Mouse (Mus musculus) stomach, embryonic 15.5 days (tissue): ENCODE measurements around the gene Rnpep. TPM values are rescaled to one million over a fixed set of nuclear protein-coding genes. Genes with fewer than 3 reads are reported as not detected.
"Not testable (repeated sequence)": the region's sequence is repeated elsewhere in the genome, so short reads cannot be mapped to it uniquely, and the experiment has no call there.

Experiments used
- ATAC-seq: fragments of 200-750 bp; cut with Nextera tagmentation; 2 replicates; pipeline ENCODE4 v1.8.0; 2017; ENCODE audit warnings: low read depth, moderate number of reproducible peaks, moderate TSS enrichment; ENCODE audit not compliant: insufficient read depth, low FRiP score
- H3K27ac ChIP-seq: fragments of 300-500 bp; sonication (generic); 2 replicates; pipeline ENCODE4 v1.5.1; 2015; ENCODE audit warnings: mild to moderate bottlenecking, inconsistent platforms
- H3K27me3 ChIP-seq: fragments of 300-500 bp; sonication (generic); replicated peaks from 2 replicates; pipeline ENCODE4 v1.6.1; 2015; ENCODE audit warnings: inconsistent platforms
- H3K36me3 ChIP-seq: fragments of 300-500 bp; sonication (generic); 2 replicates; pipeline ENCODE4 v1.6.1; 2015; ENCODE audit warnings: inconsistent platforms
- H3K4me1 ChIP-seq: fragments of 300-500 bp; sonication (generic); 2 replicates; pipeline ENCODE4 v1.6.1; 2015; ENCODE audit warnings: inconsistent platforms
- H3K4me2 ChIP-seq: fragments of 300-500 bp; sonication (generic); 2 replicates; pipeline ENCODE4 v1.6.1; 2015; ENCODE audit warnings: mild to moderate bottlenecking, inconsistent platforms
- H3K4me3 ChIP-seq: fragments of 300-500 bp; sonication (generic); replicated peaks from 2 replicates; pipeline ENCODE4 v1.5.1; 2015; ENCODE audit warnings: inconsistent platforms
- H3K9ac ChIP-seq: fragments of 300-500 bp; sonication (generic); 2 replicates; pipeline ENCODE4 v1.6.1; 2015; ENCODE audit warnings: inconsistent platforms
- H3K9me3 ChIP-seq: fragments of 300-500 bp; sonication (generic); 2 replicates; pipeline ENCODE4 v1.6.1; 2016; ENCODE audit warnings: inconsistent platforms
- WGBS: fragments of 180-500 bp; shearing (Covaris S2); methylation state at CpG from one replicate; pipeline ENCODE4 v1.1.7; 2015; 5-methylcytosine and 5-hydroxymethylcytosine counted together
- polyA plus RNA-seq: library from polyadenylated mRNA; unstranded; fragments of >200 nt; fragmentation: Nextera tagmentation; extraction: Ambion mirVana; gene quantifications from 2 replicates; pipeline ENCODE4 v1.2.1, GENCODE M21; 2015

Rnpep gene
- polyA plus RNA-seq, 1 experiment from 2014 or later = 132 TPM

DNA sequence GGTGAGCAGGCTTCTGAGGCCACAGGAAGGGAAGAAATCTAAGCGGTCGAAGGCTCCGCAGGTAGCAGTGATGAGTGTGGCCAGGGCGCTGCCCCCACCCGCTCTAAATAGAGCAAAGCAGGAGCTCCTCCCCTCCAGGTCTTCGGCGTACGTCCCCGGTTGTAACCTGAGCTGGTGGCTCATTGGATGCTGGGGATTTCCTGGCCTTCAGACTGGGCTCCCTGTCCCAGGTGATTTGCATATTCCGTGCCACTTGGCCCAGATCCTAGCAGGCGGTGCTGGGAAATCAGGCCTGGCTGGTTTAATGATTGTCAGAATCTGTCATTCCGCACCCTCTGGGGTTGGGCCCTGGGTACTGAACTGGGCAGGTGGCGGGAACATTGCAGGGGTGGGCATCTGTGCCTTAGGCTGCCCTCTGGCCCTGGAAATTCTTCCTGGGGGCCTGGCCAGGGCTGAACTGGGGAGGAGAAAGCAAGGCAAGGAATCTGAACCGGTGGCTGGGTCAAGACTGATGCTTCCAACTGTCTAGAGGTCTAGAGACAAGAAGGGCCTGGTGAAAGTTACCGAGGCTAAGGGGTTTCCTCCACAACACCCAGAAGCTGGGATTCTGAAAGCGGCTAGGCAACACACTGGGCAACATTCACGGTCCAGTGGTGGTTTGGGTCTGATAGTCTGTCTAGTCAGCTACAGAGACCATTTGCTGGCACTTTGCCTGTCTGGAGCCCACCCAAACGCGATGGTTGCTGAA lies 25.3 kb downstream of the Rnpep start, which contains the start of gene Elf3:
Gene Elf3 (minus strand): TSS at position 189 of the 748 bp plus-strand sequence.
- ATAC-seq = peak; percentile 89
- Histone ChIP-seq H3K9me3 (no peaks in the 10 kb centered on the region), H3K27ac (peak within 1 kb of the TSS; percentile 96), H3K9ac (peak within 1 kb of the TSS; percentile 37), H3K27me3 (no peaks in the 10 kb centered on the region), H3K36me3 (peaks cover under 1% of the 10 kb centered on the region; the same call in 1 of the 2 replicates), H3K4me1 (peaks cover 9% of the 10 kb centered on the region), H3K4me3 (peak within 1 kb of the TSS; percentile 43), H3K4me2 (peak within 1 kb of the TSS; percentile 76)
- WGBS = 14% methylated on average over 19 of the region's 19 CpGs

DNA sequence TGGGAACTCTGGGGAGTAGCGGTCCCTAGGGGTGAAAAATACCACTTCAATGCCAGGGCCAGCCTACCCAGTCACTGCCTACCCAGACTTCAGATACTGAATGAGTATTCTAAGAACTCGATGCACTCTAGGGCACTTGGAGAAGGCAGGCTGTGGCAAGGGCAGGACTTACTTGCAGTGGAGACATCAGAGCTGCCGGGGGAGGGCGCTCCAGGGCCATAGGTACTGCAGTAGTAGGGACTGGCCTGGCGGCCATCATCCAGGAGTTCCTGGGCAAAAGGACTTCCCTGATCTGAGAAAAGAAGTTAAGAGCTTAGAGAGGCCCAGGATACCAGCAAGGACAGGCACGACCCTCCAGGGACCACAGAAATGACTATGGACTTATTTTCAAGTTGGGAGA lies 27.6 kb downstream of the Rnpep start:
- 69% methylated on average over 6 of the region's 6 CpGs for WGBS
- Histone ChIP-seq H3K9me3 (no peaks in the 10 kb centered on the region), H3K9ac (peak overlapping the region; percentile 19), H3K27me3 (no peaks in the 10 kb centered on the region), H3K4me3 (peak overlapping the region; percentile 43), H3K36me3 (no peaks in the 10 kb centered on the region), H3K4me1 (peaks cover 12% of the 10 kb centered on the region), H3K4me2 (peak overlapping the region; percentile 76), H3K27ac (peak overlapping the region; percentile 40; the same call in 1 of the 2 replicates)
- no peak for ATAC-seq

DNA sequence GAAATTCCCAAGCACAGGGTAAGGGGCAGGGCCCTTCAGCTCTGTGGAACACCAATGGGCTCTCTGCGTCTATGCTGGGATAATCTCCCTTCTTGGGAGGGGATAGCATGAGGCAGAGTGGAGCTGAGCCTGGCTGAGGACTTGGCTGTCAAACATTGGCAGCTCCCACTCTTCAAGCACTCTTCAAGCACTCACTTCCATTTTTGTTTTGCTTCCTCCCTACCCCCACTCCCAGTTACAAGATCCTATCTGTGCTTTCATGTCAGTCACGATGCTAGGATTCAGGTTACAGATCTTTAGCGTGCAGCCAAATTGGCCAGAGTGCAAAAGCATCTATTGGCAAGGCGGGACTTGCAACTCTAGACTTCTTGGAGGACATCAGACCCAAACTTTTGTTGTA lies 31.0 kb downstream of the Rnpep start:
- Histone ChIP-seq H3K4me2 (peak overlapping the region; percentile 76; the same call in 1 of the 2 replicates), H3K9me3 (no peaks in the 10 kb centered on the region), H3K27me3 (no peaks in the 10 kb centered on the region), H3K36me3 (no peaks in the 10 kb centered on the region), H3K4me3 (no peak overlapping the region), H3K27ac (peak overlapping the region; percentile 44; the same call in 1 of the 2 replicates), H3K9ac (no peak overlapping the region), H3K4me1 (0 out of 2 replicates have a peak, but pooled peaks cover 3% of the 10 kb centered on the region)
- WGBS = 32% methylated on average over 4 of the region's 4 CpGs
- no peak for ATAC-seq

DNA sequence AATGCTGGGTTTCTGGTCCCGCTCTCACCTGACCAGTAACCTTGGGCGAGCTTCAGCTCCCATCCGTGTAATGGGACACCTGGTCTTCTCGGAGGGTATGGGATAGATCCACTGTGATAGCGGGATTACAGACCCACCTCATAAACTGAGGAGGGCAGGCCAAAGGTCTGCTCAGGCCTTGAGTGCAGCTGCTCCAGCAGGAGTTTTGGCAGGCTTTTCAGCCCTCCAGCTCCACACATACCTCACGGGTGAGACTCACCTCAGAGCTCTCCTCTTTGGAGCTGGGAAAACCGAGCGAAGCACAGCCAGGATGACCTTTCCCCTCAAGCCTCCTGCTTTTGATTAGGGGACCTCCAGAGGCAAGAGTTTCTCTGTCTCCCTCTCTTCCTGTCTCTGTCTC lies 32.5 kb downstream of the Rnpep start:
- ATAC-seq = no peak
- H3K4me1 ChIP-seq = 0 out of 2 replicates have a peak, but pooled peaks cover 3% of the 10 kb centered on the region
- no peak overlapping the region for H3K4me3 ChIP-seq
- H3K4me2 ChIP-seq = no peak overlapping the region
- H3K27ac ChIP-seq = peak overlapping the region; percentile 49
- no peaks in the 10 kb centered on the region for H3K27me3 ChIP-seq
- no peak overlapping the region for H3K9ac ChIP-seq
- H3K36me3 ChIP-seq = no peaks in the 10 kb centered on the region
- 79% methylated on average over 8 of the region's 8 CpGs for WGBS
- H3K9me3 ChIP-seq = no peaks in the 10 kb centered on the region

DNA sequence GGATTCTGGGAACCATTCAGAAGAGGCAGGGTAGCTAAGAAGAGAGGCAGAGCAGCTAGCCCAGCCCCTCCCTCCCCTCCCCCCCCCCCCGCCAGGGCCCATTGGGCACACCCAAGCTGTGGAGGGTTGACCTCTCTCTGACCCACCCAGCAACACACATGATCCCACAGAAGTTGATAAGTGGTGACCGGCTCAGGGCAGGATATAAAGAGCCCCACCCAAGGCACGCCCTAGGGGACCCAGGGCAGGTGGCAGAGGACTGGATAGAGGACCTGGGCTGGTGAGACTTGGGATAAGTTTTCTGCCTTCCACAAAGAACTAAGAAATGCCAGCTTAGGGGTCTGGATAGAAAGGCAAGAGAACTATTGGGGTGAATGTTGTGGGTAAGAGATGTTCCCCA lies 33.2 kb downstream of the Rnpep start:
- Histone ChIP-seq H3K9ac (no peak overlapping the region), H3K4me2 (no peak overlapping the region), H3K36me3 (no peaks in the 10 kb centered on the region), H3K27me3 (no peaks in the 10 kb centered on the region), H3K4me3 (no peak overlapping the region), H3K27ac (peak overlapping the region; percentile 63), H3K4me1 (0 out of 2 replicates have a peak, but pooled peaks cover 3% of the 10 kb centered on the region), H3K9me3 (no peaks in the 10 kb centered on the region)
- WGBS = 51% methylated on average over 2 of the region's 3 CpGs
- peak; percentile 92 for ATAC-seq

DNA sequence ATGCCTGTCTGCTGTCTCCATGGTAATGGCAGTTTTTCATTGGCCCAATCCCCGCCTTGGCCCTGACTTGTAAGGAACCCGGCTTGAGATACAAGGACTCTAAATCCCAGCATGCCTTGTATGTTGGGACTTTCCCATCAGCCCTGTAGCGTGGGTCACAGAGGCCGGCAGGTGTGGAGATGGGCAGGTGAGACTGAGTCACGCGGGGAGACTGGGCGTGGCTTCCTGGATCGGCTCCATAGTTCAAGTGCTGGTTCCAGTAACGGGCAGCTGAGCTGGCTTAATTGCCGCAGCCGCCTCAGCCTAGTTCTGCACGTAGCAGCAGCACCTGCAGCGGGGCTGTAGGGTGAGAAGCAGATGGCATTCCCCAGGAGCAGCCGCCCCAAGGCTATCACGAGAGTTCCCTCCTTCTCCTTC lies 35.4 kb downstream of the Rnpep start:
- peak; percentile 61; the same call in 1 of the 2 replicates for ATAC-seq
- H3K36me3 ChIP-seq = no peaks in the 10 kb centered on the region
- 0 out of 2 replicates have a peak, but pooled peaks cover 3% of the 10 kb centered on the region for H3K4me1 ChIP-seq
- H3K27ac ChIP-seq = peak overlapping the region; percentile 82
- no peaks in the 10 kb centered on the region for H3K27me3 ChIP-seq
- H3K9me3 ChIP-seq = no peaks in the 10 kb centered on the region
- peak overlapping the region; percentile 41 for H3K4me2 ChIP-seq
- H3K4me3 ChIP-seq = peak overlapping the region; percentile 14; the same call in 1 of the 2 replicates
- 10% methylated on average over 15 of the region's 15 CpGs for WGBS
- H3K9ac ChIP-seq = no peak overlapping the region

DNA sequence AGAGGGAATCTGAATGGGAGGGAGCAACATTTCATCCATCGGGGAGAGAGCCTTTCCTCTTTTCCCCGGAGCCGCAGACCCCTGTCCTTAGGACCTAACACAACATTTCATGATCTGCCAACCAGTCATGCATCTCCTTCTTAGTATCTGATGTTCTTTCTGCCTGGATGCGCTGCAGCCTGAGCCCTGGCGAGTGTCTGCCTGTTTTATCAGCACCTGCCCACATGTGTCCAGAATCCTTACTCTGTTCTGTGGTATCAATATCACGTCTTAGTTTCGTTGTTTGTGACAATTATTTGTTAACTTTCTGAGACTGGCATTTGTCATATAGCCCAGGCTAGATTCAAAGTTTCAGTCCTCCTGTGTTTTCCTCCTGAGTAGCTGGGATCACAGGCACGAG lies 39.9 kb downstream of the Rnpep start:
- no peak for ATAC-seq
- Histone ChIP-seq H3K27me3 (no peaks in the 10 kb centered on the region), H3K9me3 (no peaks in the 10 kb centered on the region), H3K4me1 (no peaks in the 10 kb centered on the region), H3K4me2 (no peak overlapping the region), H3K27ac (no peak overlapping the region), H3K9ac (no peak overlapping the region), H3K36me3 (no peaks in the 10 kb centered on the region), H3K4me3 (no peak overlapping the region)
- WGBS = 78% methylated on average over 8 of the region's 8 CpGs

DNA sequence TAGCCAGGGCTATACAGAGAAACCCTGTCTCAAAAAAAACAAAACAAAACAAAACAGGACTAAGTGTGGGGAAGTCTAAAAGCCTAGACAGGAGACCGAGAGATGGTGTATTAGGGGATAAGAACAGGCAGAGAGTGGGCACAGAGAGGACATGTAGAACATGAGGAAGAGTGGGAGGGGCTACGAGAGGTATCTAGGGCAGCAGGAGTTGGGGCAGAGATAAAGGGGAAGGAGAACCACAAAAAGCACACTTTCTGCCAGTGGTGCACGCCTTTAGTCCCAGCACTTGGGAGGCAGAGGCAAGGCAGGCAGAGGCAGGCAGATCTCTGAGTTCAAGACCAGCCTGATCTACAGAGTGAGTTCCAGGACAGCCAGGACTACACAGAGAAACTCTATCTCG lies 43.7 kb downstream of the Rnpep start:
- 82% methylated on average over 4 of the region's 4 CpGs for WGBS

DNA sequence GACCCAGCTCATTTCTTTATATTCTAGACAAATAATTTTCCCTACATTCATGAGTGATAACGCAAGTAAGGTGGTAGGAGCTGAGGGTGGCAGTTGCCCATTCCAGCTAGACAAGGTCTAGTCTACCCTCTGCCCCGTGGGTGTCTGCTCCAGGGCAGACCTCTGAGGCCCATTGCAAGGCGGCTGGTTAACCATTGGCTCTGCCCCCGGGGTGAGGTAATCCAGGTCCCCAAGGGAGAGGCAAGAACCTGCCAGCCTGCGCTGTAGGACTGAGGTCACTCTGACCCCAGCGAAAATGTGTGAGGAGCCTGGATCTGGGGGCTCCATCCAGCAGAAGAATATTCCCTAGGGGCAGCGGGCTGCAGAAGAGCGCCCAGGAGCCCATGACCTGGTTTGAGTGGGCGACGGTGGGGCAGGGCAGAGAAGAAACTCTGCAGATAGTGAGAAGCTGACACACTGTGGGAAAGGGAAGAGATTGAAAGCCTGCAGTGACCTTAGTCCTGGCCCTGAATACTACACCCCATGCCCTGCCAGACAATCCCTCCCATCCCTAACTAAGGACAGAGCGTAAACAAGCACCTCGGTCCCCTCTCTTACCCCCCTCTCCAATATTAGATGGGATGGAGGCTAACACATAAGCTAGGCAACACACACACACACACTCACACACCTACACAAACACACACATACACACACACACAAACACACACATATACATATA lies 46.6 kb downstream of the Rnpep start:
- Histone ChIP-seq H3K4me1 (peaks cover 5% of the 10 kb centered on the region), H3K9ac (no peak overlapping the region), H3K36me3 (no peaks in the 10 kb centered on the region), H3K27me3 (no peaks in the 10 kb centered on the region), H3K4me3 (no peak overlapping the region), H3K27ac (no peak overlapping the region), H3K4me2 (no peak overlapping the region), H3K9me3 (no peaks in the 10 kb centered on the region)
- peak; percentile 44; the same call in 1 of the 2 replicates for ATAC-seq
- 60% methylated on average over 12 of the region's 12 CpGs for WGBS

More for the DNA sequence above, 43.7 kb downstream of the Rnpep start:
- H3K4me3 ChIP-seq, H3K4me1 ChIP-seq, H3K27ac ChIP-seq, H3K4me2 ChIP-seq, H3K9ac ChIP-seq, H3K9me3 ChIP-seq, ATAC-seq, H3K27me3 ChIP-seq, H3K36me3 ChIP-seq: not testable (repeated sequence)

DNA sequence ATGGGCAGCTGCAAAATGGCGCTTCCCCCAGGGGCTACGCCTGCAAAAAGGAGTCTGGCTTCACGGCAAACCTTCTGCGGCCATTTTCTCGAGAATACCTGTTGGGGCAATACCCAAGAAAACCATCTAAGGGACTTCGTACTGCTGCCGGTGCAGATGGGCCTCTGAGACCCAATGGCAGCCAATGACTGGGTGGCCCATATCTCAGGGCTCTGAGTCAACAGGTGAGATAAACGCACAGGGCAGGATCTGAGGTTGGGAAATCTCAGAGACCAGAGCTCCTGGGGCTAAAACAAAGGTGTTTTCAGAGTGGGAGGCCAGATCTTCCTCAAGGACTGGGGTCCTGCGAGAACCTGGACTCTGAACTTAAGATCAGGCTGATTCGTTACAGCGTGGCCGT lies 49.1 kb downstream of the Rnpep start:
- no peak overlapping the region; the same call in 1 of the 2 replicates for H3K4me3 ChIP-seq
- peaks cover 5% of the 10 kb centered on the region for H3K4me1 ChIP-seq
- H3K9me3 ChIP-seq = no peaks in the 10 kb centered on the region
- H3K4me2 ChIP-seq = no peak overlapping the region
- H3K9ac ChIP-seq = no peak overlapping the region
- peak; percentile 71 for ATAC-seq
- H3K36me3 ChIP-seq = no peaks in the 10 kb centered on the region
- no peaks in the 10 kb centered on the region for H3K27me3 ChIP-seq
- H3K27ac ChIP-seq = peak overlapping the region; percentile 44
- WGBS = 75% methylated on average over 12 of the region's 12 CpGs

DNA sequence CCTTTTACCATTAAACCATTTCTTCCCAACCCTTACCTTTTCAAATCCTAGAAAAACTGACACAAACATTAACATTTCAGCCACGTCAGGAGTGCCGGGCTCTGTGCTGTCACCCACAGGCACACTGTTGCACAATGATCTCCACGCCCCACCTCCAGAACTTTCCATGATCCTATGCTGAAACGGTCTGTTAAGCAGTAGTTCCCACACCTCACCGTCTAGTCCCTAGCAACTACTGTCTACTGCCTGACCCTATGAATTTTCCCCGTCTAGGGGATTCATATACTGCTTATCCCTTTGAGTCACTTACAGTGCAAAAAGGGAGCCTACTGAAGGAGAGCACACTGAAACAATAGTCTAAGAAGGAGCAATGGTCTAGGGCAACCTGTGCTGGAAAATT lies 49.9 kb downstream of the Rnpep start:
- peaks cover 5% of the 10 kb centered on the region for H3K4me1 ChIP-seq
- H3K27ac ChIP-seq = peak overlapping the region; percentile 44; the same call in 1 of the 2 replicates
- no peak; the same call in 1 of the 2 replicates for ATAC-seq
- no peak overlapping the region for H3K4me2 ChIP-seq
- H3K9ac ChIP-seq = no peak overlapping the region
- no peaks in the 10 kb centered on the region for H3K27me3 ChIP-seq
- 81% methylated on average over 6 of the region's 6 CpGs for WGBS
- no peaks in the 10 kb centered on the region for H3K36me3 ChIP-seq
- no peak overlapping the region for H3K4me3 ChIP-seq
- no peaks in the 10 kb centered on the region for H3K9me3 ChIP-seq

DNA sequence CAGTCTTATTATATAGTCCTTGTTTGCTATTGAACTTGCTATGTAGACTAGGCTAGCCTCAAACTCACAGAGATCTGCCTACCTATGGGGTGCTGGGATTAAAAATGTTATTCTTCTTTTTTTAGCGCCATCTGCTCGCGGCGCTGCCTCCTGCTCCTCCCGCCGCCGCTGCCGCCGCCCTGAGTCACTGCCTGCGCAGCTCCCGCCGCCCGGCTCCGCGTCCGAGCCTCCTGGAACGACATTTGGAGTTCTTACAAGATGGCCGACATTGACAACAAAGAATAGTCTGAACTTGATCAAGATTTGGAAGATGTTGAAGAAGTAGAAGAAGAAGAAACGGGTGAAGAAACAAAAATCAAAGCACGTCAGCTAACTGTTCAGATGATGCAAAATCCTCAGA lies 52.0 kb downstream of the Rnpep start:
- not testable (repeated sequence) for H3K4me2 ChIP-seq, H3K9me3 ChIP-seq, H3K9ac ChIP-seq, H3K4me1 ChIP-seq, H3K4me3 ChIP-seq, H3K27ac ChIP-seq, H3K36me3 ChIP-seq, ATAC-seq, H3K27me3 ChIP-seq
- 75% methylated on average over 20 of the region's 20 CpGs for WGBS
